Mouse (Mus musculus) ES-Bruce4 (cell line): ENCODE measurements around the gene Coq5. TPM values are rescaled to one million over a fixed set of nuclear protein-coding genes. Genes with fewer than 3 reads are reported as not detected.

Source experiments
- H3K27ac ChIP-seq: 2 replicates; pipeline ENCODE4 v1.5.1; 2012; ENCODE audit warnings: low read length, inconsistent platforms; ENCODE audit not compliant: insufficient read depth
- H3K27me3 ChIP-seq: 2 replicates; pipeline ENCODE4 v1.6.1; 2012; ENCODE audit warnings: mild to moderate bottlenecking, low read length, inconsistent platforms; ENCODE audit not compliant: control insufficient read depth, poor library complexity, insufficient read depth, severe bottlenecking
- H3K36me3 ChIP-seq: 2 replicates; pipeline ENCODE4 v1.6.1; 2012; ENCODE audit warnings: inconsistent platforms, mild to moderate bottlenecking, low read length, moderate library complexity; ENCODE audit not compliant: control insufficient read depth, poor library complexity, insufficient read depth, severe bottlenecking
- H3K4me1 ChIP-seq: one replicate; pipeline ENCODE4 v1.8.1; 2011; ENCODE audit warnings: low read length; ENCODE audit not compliant: control insufficient read depth, insufficient read depth
- H3K4me3 ChIP-seq: 2 replicates; pipeline ENCODE4 v1.5.1; 2011; ENCODE audit warnings: low read depth, mild to moderate bottlenecking, low read length
- H3K9ac ChIP-seq: 2 replicates; pipeline ENCODE4 v1.6.1; 2012; ENCODE audit warnings: low read depth, mild to moderate bottlenecking, inconsistent platforms; ENCODE audit not compliant: poor library complexity, severe bottlenecking
- H3K9me3 ChIP-seq: replicated peaks from 2 replicates; pipeline ENCODE4 v1.6.1; 2012; ENCODE audit warnings: mild to moderate bottlenecking, low read length, inconsistent platforms; ENCODE audit not compliant: control insufficient read depth, poor library complexity, insufficient read depth, severe bottlenecking
- CTCF ChIP-seq: IDR thresholded peaks from one replicate; pipeline ENCODE4 v1.8.1; 2011; ENCODE audit warnings: low read depth, low read length
- EP300 ChIP-seq: IDR thresholded peaks from 2 replicates; pipeline ENCODE4 v1.6.1; 2011; ENCODE audit warnings: low read depth, low read length; ENCODE audit not compliant: insufficient read depth
- POLR2A ChIP-seq: IDR thresholded peaks from one replicate; pipeline ENCODE4 v1.8.1; 2011; ENCODE audit warnings: low read length; ENCODE audit not compliant: insufficient read depth
- polyA plus RNA-seq: library from polyadenylated mRNA; stranded (reverse); fragments of >200 nt; gene quantifications from 2 replicates; pipeline ENCODE4 v1.2.4, GENCODE M21; 2011; ENCODE audit warnings: low read depth; ENCODE audit not compliant: missing spikeins, insufficient read depth, insufficient read length

The Coq5 gene
- polyA plus RNA-seq, 1 experiment = 28.3 TPM

GRCm38 (mm10) chr5:115255472-115255871, 24.0 kb upstream of the Coq5 start:
- TF ChIP-seq POLR2A (no peak), EP300 (no peak), CTCF (no peak)
- H3K4me3 ChIP-seq = no peak overlapping the region
- peaks cover 61% of the 10 kb centered on the region for H3K36me3 ChIP-seq
- no peaks in the 10 kb centered on the region for H3K27me3 ChIP-seq
- H3K9ac ChIP-seq = no peak overlapping the region
- H3K27ac ChIP-seq = no peak overlapping the region
- no peaks in the 10 kb centered on the region for H3K9me3 ChIP-seq
- no peaks in the 10 kb centered on the region for H3K4me1 ChIP-seq

GRCm38 (mm10) chr5:115256909-115257546, 22.4 kb upstream of the Coq5 start:
- TF ChIP-seq EP300 (no peak), CTCF (no peak), POLR2A (no peak)
- H3K9me3 ChIP-seq = no peaks in the 10 kb centered on the region
- H3K36me3 ChIP-seq = peaks cover 58% of the 10 kb centered on the region
- H3K4me1 ChIP-seq = no peaks in the 10 kb centered on the region
- H3K27me3 ChIP-seq = no peaks in the 10 kb centered on the region
- H3K9ac ChIP-seq = no peak overlapping the region
- no peak overlapping the region for H3K4me3 ChIP-seq
- H3K27ac ChIP-seq = no peak overlapping the region

- TF ChIP-seq CTCF (no peak), EP300 (no peak), POLR2A (no peak)
- H3K4me1 ChIP-seq = no peaks in the 10 kb centered on the region
- no peaks in the 10 kb centered on the region for H3K9me3 ChIP-seq
- H3K27me3 ChIP-seq = no peaks in the 10 kb centered on the region
- H3K9ac ChIP-seq = peak overlapping the region; percentile 28; the same call in 1 of the 2 replicates
- no peak overlapping the region for H3K4me3 ChIP-seq
- H3K27ac ChIP-seq = peak overlapping the region; percentile 65; the same call in 1 of the 2 replicates
- peaks cover 60% of the 10 kb centered on the region for H3K36me3 ChIP-seq
These were observed 19.1 kb upstream of the Coq5 start for GRCm38 (mm10) chr5:115260356-115260755.

DNA sequence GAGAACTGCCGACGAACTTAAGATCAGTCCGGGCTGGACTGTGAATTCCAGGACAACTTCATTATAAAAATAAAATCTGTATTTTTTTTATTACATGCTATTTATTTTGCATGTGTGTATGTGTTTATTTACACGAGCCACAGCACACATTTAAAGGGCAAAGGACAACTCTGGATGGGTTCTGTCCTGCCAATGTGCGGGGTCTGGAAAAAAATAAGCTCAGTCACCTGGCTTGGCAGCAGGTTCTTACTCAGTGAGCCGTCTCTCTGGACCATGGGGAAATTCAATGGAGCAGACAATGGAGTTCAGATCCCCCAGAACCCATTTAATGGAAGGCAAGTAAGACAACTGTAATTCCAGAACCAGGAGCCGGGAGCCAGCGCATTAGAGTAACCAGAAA, 18.3 kb upstream of the Coq5 start:
- H3K27me3 ChIP-seq = no peaks in the 10 kb centered on the region
- H3K4me1 ChIP-seq = peaks cover under 1% of the 10 kb centered on the region
- H3K4me3 ChIP-seq = no peak overlapping the region
- peaks cover 52% of the 10 kb centered on the region for H3K36me3 ChIP-seq
- no peak for TF ChIP-seq CTCF
- no peak for TF ChIP-seq POLR2A
- TF ChIP-seq EP300 = no peak
- peak overlapping the region; percentile 28; the same call in 1 of the 2 replicates for H3K9ac ChIP-seq
- H3K9me3 ChIP-seq = no peaks in the 10 kb centered on the region
- peak overlapping the region; percentile 65; the same call in 1 of the 2 replicates for H3K27ac ChIP-seq

DNA sequence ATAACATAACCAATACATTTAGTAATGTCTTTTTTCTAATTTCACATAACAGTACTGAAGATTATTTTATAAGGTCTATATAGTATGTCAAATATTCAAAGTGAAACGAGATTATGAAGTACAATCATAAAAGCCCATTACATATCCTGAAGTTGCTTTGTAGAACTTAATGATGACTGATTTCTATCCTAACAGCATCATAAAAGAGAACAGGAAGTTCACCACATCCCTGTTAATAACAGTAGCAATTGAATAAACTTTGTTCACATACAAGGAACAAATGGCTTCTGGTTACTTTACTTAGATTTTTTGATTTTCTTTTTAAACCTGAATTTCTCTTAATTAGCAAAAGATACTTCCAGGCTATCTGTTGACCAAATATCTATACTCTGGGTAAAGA, 17.6 kb upstream of the Coq5 start:
- Histone ChIP-seq H3K9me3 (no peaks in the 10 kb centered on the region), H3K27me3 (no peaks in the 10 kb centered on the region), H3K9ac (no peak overlapping the region), H3K27ac (no peak overlapping the region), H3K4me1 (peaks cover 2% of the 10 kb centered on the region), H3K36me3 (peaks cover 45% of the 10 kb centered on the region), H3K4me3 (no peak overlapping the region)
- TF ChIP-seq CTCF (no peak), POLR2A (no peak), EP300 (no peak)

GRCm38 (mm10) chr5:115262502-115263291, 16.8 kb upstream of the Coq5 start:
- no peak overlapping the region for H3K9ac ChIP-seq
- H3K9me3 ChIP-seq = no peaks in the 10 kb centered on the region
- no peak for TF ChIP-seq CTCF
- TF ChIP-seq EP300 = no peak
- no peak for TF ChIP-seq POLR2A
- H3K4me3 ChIP-seq = no peak overlapping the region
- H3K27ac ChIP-seq = no peak overlapping the region
- H3K4me1 ChIP-seq = peaks cover 2% of the 10 kb centered on the region
- H3K27me3 ChIP-seq = no peaks in the 10 kb centered on the region
- peaks cover 43% of the 10 kb centered on the region for H3K36me3 ChIP-seq
